Mouse (Mus musculus) left cerebral cortex, adult 18-20 months (tissue): ENCODE data around the gene Sufu. TPM values are rescaled to one million over a fixed set of nuclear protein-coding genes. Genes with fewer than 3 reads are reported as not detected.

Experiments
- DNase-seq, 2 experiments: peaks; one replicate each; pipeline ENCODE4 v3.0.0; 2021 to 2022; ENCODE audit warnings: low spot score in 2 of 2, mixed read lengths in 1 of 2
- total RNA-seq, 2 experiments: library from RNA; stranded (reverse); gene quantifications; 2 replicates each; pipeline ENCODE4 v1.2.3; 2021

The Sufu gene
- total RNA-seq, 2 experiments from 2014 or later = 18.4 to 18.6 TPM

GRCm38 (mm10) chr19:46528529-46529213, 132.0 kb downstream of the Sufu start:
- peak in 1 of 2 experiments; percentile 47 for DNase-seq

- DNase-seq = no peak
Observed at GRCm38 (mm10) chr19:46529601-46530448, 133.1 kb downstream of the Sufu start.

- no peak for DNase-seq
Observed at GRCm38 (mm10) chr19:46530449-46530990, 133.8 kb downstream of the Sufu start.

GRCm38 (mm10) chr19:46531071-46532030, 134.7 kb downstream of the Sufu start:
- DNase-seq = no peak

GRCm38 (mm10) chr19:46532031-46532688, 135.5 kb downstream of the Sufu start:
- no peak for DNase-seq

- DNase-seq = no peak
Observed at GRCm38 (mm10) chr19:46533066-46533465, 136.4 kb downstream of the Sufu start.

- DNase-seq = no peak
Observed at GRCm38 (mm10) chr19:46533525-46533924, 136.8 kb downstream of the Sufu start.

- DNase-seq = no peak
Observed at GRCm38 (mm10) chr19:46534542-46535098, 137.9 kb downstream of the Sufu start.

- DNase-seq = no peak
Observed at GRCm38 (mm10) chr19:46537357-46537756, 140.7 kb downstream of the Sufu start.

- DNase-seq = no peak
Observed at GRCm38 (mm10) chr19:46538213-46538612, 141.5 kb downstream of the Sufu start.

Other genes with a start within 250 kb of the Sufu start
- not detected for gene Pitx3, start 248.6 kb upstream of the Sufu start, total RNA-seq
- gene Gbf1, start 244.4 kb upstream of the Sufu start, total RNA-seq = 10 to 100 TPM; 84.6 to 86.4 TPM
- 1 to 10 TPM; 1.9 to 2.1 TPM for gene Nfkb2, start 92.6 kb upstream of the Sufu start, total RNA-seq
- gene Psd, start 69.7 kb upstream of the Sufu start, total RNA-seq = 100 to 1,000 TPM; 612 to 681 TPM
- 10 to 100 TPM; 30.0 to 31.1 TPM for gene Fbxl15, start 68.7 kb upstream of the Sufu start, total RNA-seq
- gene Cuedc2, start 58.2 kb upstream of the Sufu start, total RNA-seq = 100 to 1,000 TPM; 199 to 202 TPM
- 10 to 100 TPM; 22.7 to 26.4 TPM for gene Mfsd13a, start 55.8 kb upstream of the Sufu start, total RNA-seq
- under 1 TPM; 0.79 to 0.98 TPM for gene 2310034G01Rik, start 46.6 kb upstream of the Sufu start, total RNA-seq
- 100 to 1,000 TPM; 196 to 198 TPM for gene Actr1a, start 1.1 kb upstream of the Sufu start, total RNA-seq
- 100 to 1,000 TPM; 119 to 120 TPM for gene Trim8, start 104.8 kb downstream of the Sufu start, total RNA-seq
- gene Arl3, start 176.3 kb downstream of the Sufu start, total RNA-seq = 100 to 1,000 TPM; 122 to 128 TPM
- 1 to 10 TPM; 3.5 to 5.6 TPM for gene Sfxn2, start 176.5 kb downstream of the Sufu start, total RNA-seq
- gene Wbp1l, start 202.2 kb downstream of the Sufu start, total RNA-seq = 10 to 100 TPM; 34.9 to 37.9 TPM